Mouse (Mus musculus): ENCODE measurements around the gene Anapc5. TPM values are rescaled to one million over a fixed set of nuclear protein-coding genes. Genes with fewer than 3 reads are reported as not detected.

Gene Anapc5
- polyA plus RNA-seq, 1 experiment from 2014 or later = 538 TPM

GRCm38 (mm10) chr5:122774743-122775611 is 46.2 kb downstream of the Anapc5 start:
- Histone ChIP-seq H3K4me1 (peaks cover 20% of the 10 kb centered on the region), H3K4me3 (no peak overlapping the region), H3K9me3 (no peaks in the 10 kb centered on the region), H3K27ac (replicated peaks) (no peak overlapping the region), H3K36me3 (peaks cover 3% of the 10 kb centered on the region; the same call in 1 of the 2 replicates), H3K9ac (replicated peaks) (no peak overlapping the region), H3K27me3 (no peaks in the 10 kb centered on the region), H3K4me2 (replicated peaks) (no peak overlapping the region)
- WGBS = 84% methylated on average over 28 of the region's 28 CpGs
- no peak for ATAC-seq (replicated peaks)

DNA sequence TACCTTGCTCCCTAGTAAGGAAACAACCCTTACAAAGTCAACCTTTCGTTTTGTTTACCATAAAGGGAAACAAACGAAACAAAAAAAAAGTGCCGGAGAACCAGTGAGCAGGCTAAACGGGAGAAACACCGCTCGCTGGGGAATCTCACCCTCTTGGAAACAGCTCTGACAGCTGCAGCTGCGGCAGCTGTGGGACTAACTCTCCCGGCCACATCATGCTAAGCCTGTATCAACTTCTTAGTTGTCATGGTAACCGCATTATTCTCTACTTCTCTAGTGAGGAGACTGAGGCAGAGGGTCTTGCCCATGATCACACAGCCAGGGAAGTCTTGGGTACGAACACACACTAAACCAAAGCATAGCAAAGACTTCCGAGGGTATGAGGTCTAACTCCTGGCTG is 47.4 kb downstream of the Anapc5 start:
- Histone ChIP-seq H3K4me2 (replicated peaks) (no peak overlapping the region), H3K9ac (replicated peaks) (no peak overlapping the region), H3K27me3 (no peaks in the 10 kb centered on the region), H3K9me3 (no peaks in the 10 kb centered on the region), H3K4me3 (no peak overlapping the region), H3K27ac (replicated peaks) (no peak overlapping the region), H3K36me3 (peaks cover 3% of the 10 kb centered on the region; the same call in 1 of the 2 replicates), H3K4me1 (peaks cover 16% of the 10 kb centered on the region)
- 79% methylated on average over 11 of the region's 11 CpGs for WGBS
- no peak for ATAC-seq (replicated peaks)

- H3K9ac ChIP-seq (replicated peaks) = no peak overlapping the region
- H3K36me3 ChIP-seq = peaks cover 3% of the 10 kb centered on the region; the same call in 1 of the 2 replicates
- no peak overlapping the region for H3K4me2 ChIP-seq (replicated peaks)
- no peak overlapping the region for H3K4me3 ChIP-seq
- H3K27ac ChIP-seq (replicated peaks) = no peak overlapping the region
- WGBS = 90% methylated on average over 9 of the region's 9 CpGs
- H3K4me1 ChIP-seq = 0 out of 2 replicates have a peak, but pooled peaks cover 3% of the 10 kb centered on the region
- ATAC-seq (replicated peaks) = no peak
- no peaks in the 10 kb centered on the region for H3K9me3 ChIP-seq
- H3K27me3 ChIP-seq = no peaks in the 10 kb centered on the region
Observed at GRCm38 (mm10) chr5:122771428-122771827, 49.7 kb downstream of the Anapc5 start.

GRCm38 (mm10) chr5:122770806-122771261 is 50.3 kb downstream of the Anapc5 start:
- WGBS = 74% methylated on average over 10 of the region's 10 CpGs
- no peaks in the 10 kb centered on the region for H3K9me3 ChIP-seq
- no peak overlapping the region; the same call in 1 of the 2 replicates for H3K27ac ChIP-seq (replicated peaks)

GRCm38 (mm10) chr5:122770304-122770703 is 50.8 kb downstream of the Anapc5 start:
- Histone ChIP-seq H3K4me3 (no peak overlapping the region), H3K9ac (replicated peaks) (no peak overlapping the region), H3K9me3 (no peaks in the 10 kb centered on the region), H3K27ac (replicated peaks) (no peak overlapping the region), H3K4me1 (0 out of 2 replicates have a peak, but pooled peaks cover 3% of the 10 kb centered on the region), H3K36me3 (peaks cover 3% of the 10 kb centered on the region; the same call in 1 of the 2 replicates), H3K27me3 (no peaks in the 10 kb centered on the region), H3K4me2 (replicated peaks) (no peak overlapping the region)
- no peak for ATAC-seq (replicated peaks)
- WGBS = 72% methylated on average over 7 of the region's 7 CpGs

More at GRCm38 (mm10) chr5:122770806-122771261, 50.3 kb downstream of the Anapc5 start:
- ATAC-seq (replicated peaks) = no peak
- Histone ChIP-seq H3K4me3 (no peak overlapping the region), H3K36me3 (peaks cover 3% of the 10 kb centered on the region; the same call in 1 of the 2 replicates), H3K9ac (replicated peaks) (no peak overlapping the region), H3K4me1 (0 out of 2 replicates have a peak, but pooled peaks cover 3% of the 10 kb centered on the region), H3K4me2 (replicated peaks) (no peak overlapping the region), H3K27me3 (no peaks in the 10 kb centered on the region)

DNA sequence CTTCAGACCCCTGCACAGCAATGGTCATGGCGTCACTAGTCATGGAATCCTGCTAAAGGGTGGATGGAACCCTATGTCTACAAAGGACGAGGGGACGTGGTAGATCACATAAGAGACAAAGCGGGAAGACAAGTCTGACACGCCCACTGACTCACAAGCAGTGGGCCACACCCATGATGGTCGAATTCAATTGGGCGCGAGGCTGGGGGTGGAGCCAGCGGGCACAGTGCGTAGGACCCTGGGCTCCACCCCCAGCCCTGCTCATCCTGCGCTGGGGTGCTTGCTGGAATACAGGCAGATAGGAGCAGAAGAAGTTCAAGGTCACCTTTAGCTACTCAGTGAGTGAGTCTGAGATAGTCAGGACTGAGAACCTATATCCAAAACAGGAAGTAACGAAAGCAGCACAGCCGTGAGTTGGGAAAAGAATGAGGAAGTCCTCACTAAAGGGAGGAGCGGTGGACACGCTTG is 52.0 kb downstream of the Anapc5 start:
- 88% methylated on average over 15 of the region's 15 CpGs for WGBS

DNA sequence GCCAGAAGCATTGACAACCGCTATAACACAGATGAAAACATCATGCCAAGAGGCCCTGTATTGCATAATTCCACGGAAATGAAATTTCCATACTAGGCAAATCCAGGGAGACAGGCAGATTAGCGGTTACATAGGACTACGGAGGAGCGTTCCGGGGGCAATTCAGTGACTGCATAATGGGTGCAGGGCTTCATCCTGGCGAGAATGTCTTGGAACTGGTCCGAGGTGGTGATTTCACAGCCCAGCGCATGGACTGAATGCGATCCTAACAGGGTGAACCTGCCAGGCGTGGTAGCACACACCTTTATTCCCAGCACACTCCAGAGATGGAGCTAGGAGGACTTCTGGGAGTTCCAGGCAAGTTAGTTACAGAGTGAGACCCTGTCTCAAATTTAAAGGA is 53.9 kb downstream of the Anapc5 start:
- Histone ChIP-seq H3K9ac (replicated peaks) (no peak overlapping the region), H3K27me3 (no peaks in the 10 kb centered on the region), H3K4me1 (0 out of 2 replicates have a peak, but pooled peaks cover 3% of the 10 kb centered on the region), H3K4me3 (no peak overlapping the region), H3K9me3 (no peaks in the 10 kb centered on the region), H3K27ac (replicated peaks) (no peak overlapping the region), H3K4me2 (replicated peaks) (no peak overlapping the region), H3K36me3 (peaks cover 12% of the 10 kb centered on the region)
- WGBS = 74% methylated on average over 11 of the region's 11 CpGs
- no peak for ATAC-seq (replicated peaks)

More for the DNA sequence above, 52.0 kb downstream of the Anapc5 start:
- Histone ChIP-seq H3K9ac (replicated peaks) (no peak overlapping the region), H3K4me1 (0 out of 2 replicates have a peak, but pooled peaks cover 3% of the 10 kb centered on the region), H3K36me3 (peaks cover 3% of the 10 kb centered on the region; the same call in 1 of the 2 replicates), H3K4me2 (replicated peaks) (no peak overlapping the region), H3K27ac (replicated peaks) (no peak overlapping the region), H3K9me3 (no peaks in the 10 kb centered on the region), H3K4me3 (no peak overlapping the region), H3K27me3 (no peaks in the 10 kb centered on the region)
- no peak for ATAC-seq (replicated peaks)

- Histone ChIP-seq H3K9me3 (no peaks in the 10 kb centered on the region), H3K9ac (replicated peaks) (no peak overlapping the region), H3K4me2 (replicated peaks) (no peak overlapping the region), H3K4me1 (no peaks in the 10 kb centered on the region), H3K36me3 (peaks cover 15% of the 10 kb centered on the region), H3K4me3 (no peak overlapping the region), H3K27ac (replicated peaks) (no peak overlapping the region), H3K27me3 (no peaks in the 10 kb centered on the region)
- no peak for ATAC-seq (replicated peaks)
- 57% methylated on average over 10 of the region's 10 CpGs for whole genome bisulfite sequencing
Observed at GRCm38 (mm10) chr5:122764032-122764464, 57.1 kb downstream of the Anapc5 start.

GRCm38 (mm10) chr5:122763271-122764031 is 57.7 kb downstream of the Anapc5 start:
- Histone ChIP-seq H3K4me2 (replicated peaks) (no peak overlapping the region), H3K36me3 (peaks cover 21% of the 10 kb centered on the region), H3K27ac (replicated peaks) (no peak overlapping the region), H3K9me3 (no peaks in the 10 kb centered on the region), H3K9ac (replicated peaks) (no peak overlapping the region), H3K27me3 (no peaks in the 10 kb centered on the region), H3K4me3 (no peak overlapping the region), H3K4me1 (no peaks in the 10 kb centered on the region)
- no peak for ATAC-seq (replicated peaks)
- WGBS = 89% methylated on average over 29 of the region's 29 CpGs

GRCm38 (mm10) chr5:122756680-122757079 is 64.5 kb downstream of the Anapc5 start:
- no peak overlapping the region for H3K4me2 ChIP-seq (replicated peaks)
- no peaks in the 10 kb centered on the region for H3K27me3 ChIP-seq
- H3K4me3 ChIP-seq = no peak overlapping the region
- H3K9me3 ChIP-seq = no peaks in the 10 kb centered on the region
- H3K4me1 ChIP-seq = no peaks in the 10 kb centered on the region
- H3K9ac ChIP-seq (replicated peaks) = no peak overlapping the region
- H3K36me3 ChIP-seq = peaks cover 32% of the 10 kb centered on the region
- 83% methylated on average over 7 of the region's 7 CpGs for WGBS
- H3K27ac ChIP-seq (replicated peaks) = no peak overlapping the region
- ATAC-seq (replicated peaks) = no peak

DNA sequence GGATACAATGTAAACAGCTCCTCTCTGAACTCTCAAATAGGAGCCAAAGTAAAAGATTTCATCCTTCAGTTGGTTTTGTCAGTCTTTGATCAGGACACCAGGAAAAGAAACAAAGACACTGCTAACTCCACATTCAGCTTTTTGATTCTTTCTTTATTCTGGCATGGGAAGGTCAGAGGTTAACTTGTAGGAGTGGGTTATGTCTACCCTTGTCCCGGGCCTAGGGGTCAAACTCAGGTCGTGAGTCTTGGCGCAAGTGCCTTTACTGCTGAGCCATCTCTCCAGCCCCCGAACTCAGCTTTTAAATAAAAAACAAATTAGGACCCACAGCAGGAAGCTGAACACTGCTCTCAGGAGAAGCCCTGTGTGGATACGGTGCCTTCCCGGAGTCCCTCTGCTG is 65.0 kb downstream of the Anapc5 start:
- no peak overlapping the region for H3K4me3 ChIP-seq
- no peak overlapping the region for H3K9ac ChIP-seq (replicated peaks)
- no peak overlapping the region for H3K27ac ChIP-seq (replicated peaks)
- peaks cover 32% of the 10 kb centered on the region for H3K36me3 ChIP-seq
- no peaks in the 10 kb centered on the region for H3K9me3 ChIP-seq
- no peak for ATAC-seq (replicated peaks)
- H3K27me3 ChIP-seq = no peaks in the 10 kb centered on the region
- no peak overlapping the region for H3K4me2 ChIP-seq (replicated peaks)
- no peaks in the 10 kb centered on the region for H3K4me1 ChIP-seq
- 66% methylated on average over 6 of the region's 6 CpGs for WGBS

DNA sequence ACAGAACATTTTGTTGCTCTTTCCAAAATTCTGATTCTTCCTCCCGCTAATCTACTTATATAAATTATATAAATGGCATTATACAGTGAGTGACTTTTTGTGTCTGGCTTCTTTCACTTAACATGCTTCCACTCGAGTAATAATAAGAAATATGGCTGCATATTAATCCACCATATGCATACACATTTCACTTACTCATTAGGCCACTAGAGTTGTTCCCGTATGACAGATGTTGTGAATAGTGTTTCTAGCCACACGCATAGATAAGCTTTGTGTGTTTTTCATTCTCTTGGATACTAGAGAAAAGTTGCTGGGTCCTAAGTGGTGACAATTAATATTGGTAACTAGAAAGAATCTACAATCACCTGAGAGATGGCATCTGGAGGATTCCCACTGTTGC is 65.5 kb downstream of the Anapc5 start:
- no peak overlapping the region for H3K27ac ChIP-seq (replicated peaks)
- no peaks in the 10 kb centered on the region for H3K4me1 ChIP-seq
- no peak for ATAC-seq (replicated peaks)
- peaks cover 32% of the 10 kb centered on the region for H3K36me3 ChIP-seq
- H3K4me3 ChIP-seq = no peak overlapping the region
- no peaks in the 10 kb centered on the region for H3K27me3 ChIP-seq
- no peak overlapping the region for H3K4me2 ChIP-seq (replicated peaks)
- no peaks in the 10 kb centered on the region for H3K9me3 ChIP-seq
- H3K9ac ChIP-seq (replicated peaks) = no peak overlapping the region
- WGBS = 96% methylated on average over 4 of the region's 4 CpGs
